Mouse (Mus musculus): ENCODE data around the gene Vmn2r112.
"Not testable (repeated sequence)": the region's sequence is repeated elsewhere in the genome, so short reads cannot be mapped to it uniquely, and the experiment has no call there.

The Vmn2r112 gene

GRCm38 (mm10) chr17:22600651-22601050 is at the start of gene Vmn2r112:
Gene Vmn2r112, plus strand, starts transcription at chr17:22600951.
- not testable (repeated sequence) for DNase-seq (ENCODE audit: low spot score in 2 of 2)

DNA sequence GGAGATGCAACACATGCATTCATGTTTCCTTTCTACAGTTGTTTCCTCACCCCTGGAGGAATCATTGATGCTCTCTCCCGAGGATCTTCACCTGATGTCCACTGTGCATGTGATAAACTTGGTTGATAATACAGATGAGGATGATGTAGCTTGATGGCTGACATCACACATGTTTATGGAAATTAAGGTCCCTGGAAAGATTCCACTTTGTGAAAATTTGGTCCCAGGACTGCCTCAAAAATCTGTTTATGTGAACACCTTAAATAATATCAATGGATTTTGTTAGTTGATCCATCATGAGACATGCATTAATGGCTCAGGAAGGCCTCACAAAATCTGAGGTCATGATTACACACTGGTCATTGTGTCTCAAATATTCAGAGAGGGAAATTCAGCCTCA is 27.4 kb upstream of the Vmn2r112 start, which contains the start of gene Vmn2r111:
Gene Vmn2r111 (minus strand): TSS at position 101 of the 400 bp plus-strand sequence.
- DNase-seq (ENCODE audit: low spot score in 2 of 2) = not testable (repeated sequence)

DNA sequence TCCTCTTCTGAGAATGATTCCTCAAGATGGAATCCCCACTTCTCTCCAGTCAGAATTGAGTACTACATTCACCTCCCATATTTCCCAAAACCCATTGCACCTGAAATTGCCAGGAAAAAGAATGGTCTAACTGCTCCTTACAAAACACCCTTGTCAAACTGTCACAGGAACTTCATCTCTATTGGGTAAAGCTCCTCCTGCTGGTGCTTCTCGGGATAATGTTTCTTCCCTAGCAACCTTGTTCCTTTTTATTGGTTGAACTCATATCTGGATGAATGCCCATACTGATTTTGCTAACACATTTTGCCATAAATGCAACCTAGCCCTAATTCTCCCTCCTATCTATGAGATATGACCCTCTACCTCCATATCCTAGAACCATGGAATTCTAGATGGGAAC is 29.9 kb downstream of the Vmn2r112 start:
- DNase-seq (ENCODE audit: low spot score in 2 of 2) = no peak
